In the genomic region with DNA sequence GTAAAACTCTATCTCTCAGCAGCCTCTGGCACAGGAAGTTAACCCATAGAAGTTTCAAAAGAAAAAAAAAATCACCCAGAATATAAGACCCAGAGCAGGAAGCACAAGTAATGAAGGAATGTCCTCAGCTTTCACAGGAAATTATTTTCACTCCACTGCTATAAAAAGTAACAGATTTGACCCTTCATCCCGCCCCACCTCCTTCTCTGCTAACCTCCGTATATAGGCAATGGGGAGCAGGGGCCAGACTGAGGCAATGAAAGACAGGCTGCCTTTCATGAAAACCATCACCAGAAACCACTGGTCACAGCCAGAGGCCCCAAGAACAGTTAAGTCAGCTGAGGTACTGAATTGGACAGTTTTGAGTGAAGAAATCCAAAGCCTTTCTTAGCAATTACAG, we compare ENCODE assay signal across 18 mouse cellular contexts.
DNase-seq lines count a peak whose midpoint lies in the region; ATAC-seq lines count a peak whose summit lies in the region.
"Had no signal": no experiment of that assay in that cellular context is flagged by ENCODE, and none has a peak within 500 bp of the region (broad histone marks: within the 10 kb centered on the region; RNA-seq: fewer than 3 reads in every experiment).

No protein-coding gene starts in this region.

- no peaks in the 10 kb centered on the region for H3K9me3 ChIP-seq in kidney, embryonic 16.5 days (ENCODE audit: low read length)
- no peaks in the 10 kb centered on the region for H3K9me3 ChIP-seq in embryonic facial prominence, embryonic 11.5 days (replicated peaks; ENCODE audit: control insufficient read depth, low read length)
- H3K9me3 ChIP-seq in limb, embryonic 15.5 days = no peaks in the 10 kb centered on the region
- H3K9me3 ChIP-seq: forebrain, embryonic 15.5 days; hindbrain, embryonic 15.5 days; liver, embryonic 12.5 days; midbrain, embryonic 10.5 days had no signal

- H3K27me3 ChIP-seq in kidney, embryonic 16.5 days (ENCODE audit: insufficient read depth, low read length) = no peaks in the 10 kb centered on the region
- no peaks in the 10 kb centered on the region for H3K27me3 ChIP-seq in embryonic facial prominence, embryonic 11.5 days (ENCODE audit: control insufficient read depth, insufficient read depth, low read length)
- no peaks in the 10 kb centered on the region for H3K27me3 ChIP-seq in limb, embryonic 15.5 days
- H3K27me3 ChIP-seq: forebrain, embryonic 15.5 days; hindbrain, embryonic 15.5 days; liver, embryonic 12.5 days had no signal

- ATAC-seq in kidney, embryonic 16.5 days (ENCODE audit: low FRiP score, low TSS enrichment) = no peak
- no peak; the same call in 1 of the 2 replicates for ATAC-seq in embryonic facial prominence, embryonic 11.5 days (replicated peaks; ENCODE audit: insufficient number of reproducible peaks, low FRiP score, low TSS enrichment, low read depth)
- ATAC-seq in limb, embryonic 15.5 days (ENCODE audit: insufficient number of reproducible peaks, low FRiP score, low TSS enrichment, low read depth) = no peak
- ATAC-seq: forebrain, embryonic 15.5 days; intestine, postnatal 0 days; liver, embryonic 12.5 days had no signal

- H3K4me1 ChIP-seq in kidney, embryonic 16.5 days (ENCODE audit: insufficient read depth, low read length) = peaks cover 27% of the 10 kb centered on the region
- no peaks in the 10 kb centered on the region for H3K4me1 ChIP-seq in embryonic facial prominence, embryonic 11.5 days (ENCODE audit: control insufficient read depth, insufficient read depth, low read length)
- H3K4me1 ChIP-seq in limb, embryonic 15.5 days = peaks cover 5% of the 10 kb centered on the region
- H3K4me1 ChIP-seq: hindbrain, embryonic 15.5 days; liver, embryonic 12.5 days had no signal

- H3K27ac ChIP-seq in kidney, embryonic 16.5 days (ENCODE audit: low read length) = peak overlapping the region; percentile 59; the same call in 1 of the 2 replicates
- H3K27ac ChIP-seq in embryonic facial prominence, embryonic 11.5 days (replicated peaks; ENCODE audit: low read depth, low read length) = peak overlapping the region; percentile 9; the same call in 1 of the 2 replicates
- H3K27ac ChIP-seq in limb, embryonic 15.5 days = peak overlapping the region; percentile 47
- H3K27ac ChIP-seq: forebrain, embryonic 15.5 days; hindbrain, embryonic 15.5 days; liver, embryonic 12.5 days; midbrain, embryonic 10.5 days had no signal

- H3K36me3 ChIP-seq in kidney, embryonic 16.5 days (ENCODE audit: insufficient read depth, low read length) = no peaks in the 10 kb centered on the region
- H3K36me3 ChIP-seq in embryonic facial prominence, embryonic 11.5 days (replicated peaks; ENCODE audit: control insufficient read depth, insufficient read depth, low read depth, low read length) = no peaks in the 10 kb centered on the region
- H3K36me3 ChIP-seq in limb, embryonic 15.5 days = no peaks in the 10 kb centered on the region
- H3K36me3 ChIP-seq: forebrain, embryonic 15.5 days; hindbrain, embryonic 15.5 days; liver, embryonic 12.5 days; midbrain, embryonic 10.5 days had no signal

- DNase-seq in kidney, postnatal 10 days = no peak
- DNase-seq in embryonic facial prominence, embryonic 11.5 days (ENCODE audit: low spot score) = peak; percentile 70
- peak; percentile 72 for DNase-seq in forelimb bud, embryonic 11.5 days (ENCODE audit: low read depth, low spot score)
- DNase-seq in neural tube, embryonic 10.5 days (ENCODE audit: extremely low spot score, low spot score) = no peak
- DNase-seq in layer of hippocampus, postnatal 14 days (ENCODE audit: low spot score in 2 of 2) = no peak
- DNase-seq: adrenal gland, adult 8-10 months; cerebellum, adult 9-11 months; lung, adult 2 months; lung, postnatal 4 days; thymus, postnatal 25 days had no signal

- no peak overlapping the region for H3K4me3 ChIP-seq in kidney, embryonic 16.5 days (ENCODE audit: low read length)
- no peak overlapping the region for H3K4me3 ChIP-seq in embryonic facial prominence, embryonic 11.5 days (ENCODE audit: low read depth, low read length)
- H3K4me3 ChIP-seq in limb, embryonic 15.5 days = no peak overlapping the region
- H3K4me3 ChIP-seq: forebrain, embryonic 15.5 days; hindbrain, embryonic 15.5 days; liver, embryonic 12.5 days; midbrain, embryonic 10.5 days had no signal

- H3K9ac ChIP-seq in kidney, embryonic 16.5 days (replicated peaks; ENCODE audit: low read length) = no peak overlapping the region
- no peak overlapping the region for H3K9ac ChIP-seq in embryonic facial prominence, embryonic 11.5 days (replicated peaks; ENCODE audit: low read length)
- H3K9ac ChIP-seq in limb, embryonic 15.5 days = no peak overlapping the region
- H3K9ac ChIP-seq: forebrain, embryonic 15.5 days; hindbrain, embryonic 15.5 days; liver, embryonic 12.5 days had no signal

- H3K4me2 ChIP-seq in kidney, embryonic 16.5 days (replicated peaks; ENCODE audit: low read depth, low read length) = no peak overlapping the region
- H3K4me2 ChIP-seq in embryonic facial prominence, embryonic 11.5 days (ENCODE audit: low read depth, low read length) = no peak overlapping the region
- H3K4me2 ChIP-seq in limb, embryonic 15.5 days = no peak overlapping the region
- H3K4me2 ChIP-seq: forebrain, embryonic 15.5 days; heart, embryonic 11.5 days; hindbrain, embryonic 15.5 days; liver, embryonic 12.5 days had no signal

- 28% methylated on average over 2 of the region's 2 CpGs for WGBS in kidney, embryonic 16.5 days
- 25% methylated on average over 2 of the region's 2 CpGs for WGBS in embryonic facial prominence, embryonic 11.5 days
- 20% methylated on average over 2 of the region's 2 CpGs for WGBS in limb, embryonic 15.5 days

Comparison
In these comparisons a context has a peak if more than half of its experiments do, and no peak if none do; other contexts are left out.
1. H3K27ac ChIP-seq: peak in every context shown above with its lines; median percentile 59 in kidney, embryonic 16.5 days; 47 in limb, embryonic 15.5 days; 9 in embryonic facial prominence, embryonic 11.5 days.
2. DNase-seq: peak in embryonic facial prominence, embryonic 11.5 days (single experiment) and forelimb bud, embryonic 11.5 days (single experiment); none in kidney, postnatal 10 days (single experiment), neural tube, embryonic 10.5 days (single experiment) and layer of hippocampus, postnatal 14 days (0 of 2).